Mouse (Mus musculus) lung, postnatal 0 days (tissue): Measurements from ENCODE around the gene Rab20.

ENCODE experiments used
- CTCF ChIP-seq: IDR thresholded peaks from 2 replicates; pipeline ENCODE4 v1.5.1; 2016; ENCODE audit warnings: antibody characterized with exemption, mild to moderate bottlenecking
- EP300 ChIP-seq: IDR thresholded peaks from 2 replicates; pipeline ENCODE4 v1.6.1; 2016; ENCODE audit warnings: antibody characterized with exemption, mild to moderate bottlenecking, control low read depth

GRCm38 (mm10) chr8:11462641-11463040, 15.9 kb downstream of the Rab20 start:
- TF ChIP-seq CTCF (no peak), EP300 (no peak)
